Comparison of ENCODE assay signal across 7 mouse cellular contexts in genomic region chr3:154364604-154365209, GRCm38 (mm10). TPM values are rescaled to one million over a fixed set of nuclear protein-coding genes. Genes with fewer than 3 reads are reported as not detected.
DNase-seq lines count a peak whose midpoint lies in the region; ATAC-seq and TF ChIP-seq lines count a peak whose summit lies in the region.

No protein-coding gene starts in this region.

- no peak overlapping the region for H3K27ac ChIP-seq in layer of hippocampus, adult 2 months
- H3K27ac ChIP-seq in cortical plate, adult 2 months (ENCODE audit: insufficient read depth, low read length): no peak overlapping the region
- no peak overlapping the region for H3K27ac ChIP-seq in hindbrain, postnatal 0 days
- no peak overlapping the region for H3K27ac ChIP-seq in lung, postnatal 0 days (ENCODE audit: low read length)

- WGBS in hindbrain, postnatal 0 days: 29% methylated on average over 10 of the region's 10 CpGs
- 21% methylated on average over 10 of the region's 10 CpGs for WGBS in lung, postnatal 0 days

- H3K4me3 ChIP-seq in layer of hippocampus, adult 2 months: no peak overlapping the region
- H3K4me3 ChIP-seq in cortical plate, adult 2 months (ENCODE audit: insufficient read depth, low read length): no peak overlapping the region
- H3K4me3 ChIP-seq in hindbrain, postnatal 0 days (ENCODE audit: low read length): no peak overlapping the region
- no peak overlapping the region for H3K4me3 ChIP-seq in lung, postnatal 0 days (ENCODE audit: low read depth, low read length)

- no peak overlapping the region for H3K4me2 ChIP-seq in hindbrain, postnatal 0 days (ENCODE audit: low read depth, low read length)
- 0 out of 2 replicates have a peak overlapping the region, but pooled peaks have one; percentile 22 for H3K4me2 ChIP-seq in lung, postnatal 0 days (replicated peaks; ENCODE audit: low read depth, low read length)

- peak; percentile 78 for TF ChIP-seq CTCF in layer of hippocampus, adult 2 months (conservative IDR thresholded peaks at IDR 0.05)
- peak; percentile 41 for TF ChIP-seq CTCF in cortical plate, adult 2 months (IDR thresholded peaks at IDR 0.05; ENCODE audit: extremely low read depth, insufficient read depth, low read length)
- TF ChIP-seq CTCF in hindbrain, postnatal 0 days (IDR thresholded peaks at IDR 0.05; ENCODE audit: low read depth): peak; percentile 77
- TF ChIP-seq CTCF in lung, postnatal 0 days (IDR thresholded peaks at IDR 0.05): peak; percentile 81

- no peaks in the 10 kb centered on the region for H3K36me3 ChIP-seq in hindbrain, postnatal 0 days (ENCODE audit: insufficient read depth, low read length)
- H3K36me3 ChIP-seq in lung, postnatal 0 days (ENCODE audit: insufficient read depth, low read length): no peaks in the 10 kb centered on the region

- DNase-seq in layer of hippocampus, adult 2 months (ENCODE audit: low spot score in 2 of 2): no peak
- no peak for DNase-seq in layer of hippocampus, postnatal 25 days (ENCODE audit: extremely low spot score in 1 of 2, low spot score in 1 of 2)
- DNase-seq in hindbrain, postnatal 0 days (ENCODE audit: low spot score): peak; percentile 52
- peak; percentile 66 for DNase-seq in lung, postnatal 0 days (ENCODE audit: low spot score)
- no peak for DNase-seq in natural killer cell, adult 2 months (ENCODE audit: low spot score in 2 of 2)

- H3K9ac ChIP-seq in hindbrain, postnatal 0 days (replicated peaks; ENCODE audit: low read length): no peak overlapping the region
- no peak overlapping the region for H3K9ac ChIP-seq in lung, postnatal 0 days (replicated peaks; ENCODE audit: low read depth)

- no peak for TF ChIP-seq POLR2A in cortical plate, adult 2 months (IDR thresholded peaks at IDR 0.05; ENCODE audit: extremely low read depth, insufficient read depth, low read length)

- H3K4me1 ChIP-seq in cortical plate, adult 2 months (ENCODE audit: control insufficient read depth, insufficient read depth, low read length): no peaks in the 10 kb centered on the region
- H3K4me1 ChIP-seq in hindbrain, postnatal 0 days (ENCODE audit: insufficient read depth, low read length): no peaks in the 10 kb centered on the region
- no peaks in the 10 kb centered on the region; the same call in 1 of the 2 replicates for H3K4me1 ChIP-seq in lung, postnatal 0 days (ENCODE audit: insufficient read depth, low read depth, low read length)

- peak; percentile 55; the same call in 1 of the 2 replicates for ATAC-seq in hindbrain, postnatal 0 days
- ATAC-seq in lung, postnatal 0 days: peak; percentile 48
- ATAC-seq in monocyte, adult 5-6 weeks (replicated peaks; ENCODE audit: insufficient number of reproducible peaks, low FRiP score, low TSS enrichment, poor library complexity, severe bottlenecking): no peak

- no peak for TF ChIP-seq EP300 in lung, postnatal 0 days (IDR thresholded peaks at IDR 0.05)

- no peaks in the 10 kb centered on the region for H3K27me3 ChIP-seq in hindbrain, postnatal 0 days (ENCODE audit: insufficient read depth, low read length)
- no peaks in the 10 kb centered on the region for H3K27me3 ChIP-seq in lung, postnatal 0 days (replicated peaks; ENCODE audit: insufficient read depth, low read length)

- H3K9me3 ChIP-seq in hindbrain, postnatal 0 days (ENCODE audit: low read length): no peaks in the 10 kb centered on the region
- H3K9me3 ChIP-seq in lung, postnatal 0 days (ENCODE audit: low read length): no peaks in the 10 kb centered on the region

RNA-seq across cellular contexts. Expression of gene Lhx8, which starts 34.2 kb away (rescaled TPM):
- total RNA-seq in layer of hippocampus, adult 2 months (2021): not detected
- total RNA-seq in layer of hippocampus, postnatal 25 days (2021): not detected
- 0.56 TPM in 1 of 2 replicates, not detected in the other for polyA plus RNA-seq in cortical plate, adult 2 months (2012; rRNA removed)
- not detected in 2 replicates for total RNA-seq in hindbrain, postnatal 0 days (2014; rRNA removed)
- polyA plus RNA-seq in hindbrain, postnatal 0 days (2015; fragmentation: Nextera tagmentation; extraction: Ambion mirVana): 0.20 and 0.21 TPM in 2 replicates
- polyA plus RNA-seq in lung, postnatal 0 days (2015; fragmentation: Nextera tagmentation; extraction: Ambion mirVana): not detected in 2 replicates
- not detected in 3 replicates for total RNA-seq in monocyte, adult 5-6 weeks (2017)

Comparison
In these comparisons a context has a peak if more than half of its experiments do, and no peak if none do; other contexts are left out.
1. DNase-seq: peak in hindbrain, postnatal 0 days (single experiment) and lung, postnatal 0 days (single experiment); none in layer of hippocampus, adult 2 months (0 of 2), layer of hippocampus, postnatal 25 days (0 of 2) and natural killer cell, adult 2 months (0 of 2).
2. Peak in every context shown above with its lines, with median percentiles within 50 percentile points of each other: CTCF ChIP-seq.